Mouse (Mus musculus): ENCODE measurements around the gene Arhgap28.

- no peak for TF ChIP-seq POLR2A (IDR thresholded peaks at IDR 0.05; ENCODE audit: control insufficient read depth, low read depth, low read length)
- no peak for TF ChIP-seq CTCF (IDR thresholded peaks at IDR 0.05; ENCODE audit: control insufficient read depth, insufficient read depth, insufficient replicate concordance, low read depth, low read length)
Measured at GRCm38 (mm10) chr17:67908137-67908536, 95.8 kb downstream of the Arhgap28 start.
